Mouse (Mus musculus): ENCODE results near the gene Gca.

Gca gene
- long read RNA-seq, experiment 1, partial matches to known transcripts = 0 of 2 reads
- long read RNA-seq, experiment 1, other reads (novel, unspliced or antisense) = 0 of 2 reads
- long read RNA-seq, experiment 2, partial matches to known transcripts = 0 of 5 reads
- long read RNA-seq, experiment 2, other reads (novel, unspliced or antisense) = 1 of 5 reads

GRCm38 (mm10) chr2:62664135-62664670 is at the start of gene Gca:
TSS of gene Gca (plus strand) at chr2:62664285.
- intact Hi-C loops (cut with DNase I) = no loop called here

- intact Hi-C loops (cut with DNase I) = no loop called here
These were observed 45.1 kb upstream of the Gca start for GRCm38 (mm10) chr2:62618934-62619341.

GRCm38 (mm10) chr2:62619679-62620078 is 44.4 kb upstream of the Gca start:
- intact Hi-C loops (cut with DNase I) = no loop called here

GRCm38 (mm10) chr2:62623024-62623441 is 41.1 kb upstream of the Gca start:
- intact Hi-C loops (cut with DNase I) = no loop called here

- intact Hi-C loops (cut with DNase I) = loop anchor here (5.0 kb wide), 2 partner anchors 75 to 140 kb away; no protein-coding TSS in a partner anchor
These were observed 36.4 kb upstream of the Gca start for GRCm38 (mm10) chr2:62627728-62628127.

GRCm38 (mm10) chr2:62628356-62628755 is 35.7 kb upstream of the Gca start:
- intact Hi-C loops (cut with DNase I) = loop anchor here (5.0 kb wide), 2 partner anchors 76 to 141 kb away; no protein-coding TSS in a partner anchor

GRCm38 (mm10) chr2:62630446-62630845 is 33.6 kb upstream of the Gca start:
- intact Hi-C loops (cut with DNase I) = no loop called here

GRCm38 (mm10) chr2:62639869-62640268 is 24.2 kb upstream of the Gca start:
- intact Hi-C loops (cut with DNase I) = no loop called here

- intact Hi-C loops (cut with DNase I) = no loop called here
These were observed 20.4 kb upstream of the Gca start for GRCm38 (mm10) chr2:62643405-62644305.

GRCm38 (mm10) chr2:62644891-62645290 is 19.2 kb upstream of the Gca start:
- intact Hi-C loops (cut with DNase I) = no loop called here

- intact Hi-C loops (cut with DNase I) = no loop called here
These were observed 18.6 kb upstream of the Gca start for GRCm38 (mm10) chr2:62645475-62645874.

GRCm38 (mm10) chr2:62646014-62646645 is 18.0 kb upstream of the Gca start, which contains the start of gene Ifih1:
TSS of gene Ifih1 (minus strand) at chr2:62646255.
- intact Hi-C loops (cut with DNase I) = no loop called here

- intact Hi-C loops (cut with DNase I) = no loop called here
These were observed 17.3 kb upstream of the Gca start for GRCm38 (mm10) chr2:62646671-62647289.

GRCm38 (mm10) chr2:62651890-62652289 is 12.2 kb upstream of the Gca start:
- intact Hi-C loops (cut with DNase I) = no loop called here

GRCm38 (mm10) chr2:62652466-62652865 is 11.6 kb upstream of the Gca start:
- intact Hi-C loops (cut with DNase I) = no loop called here

- intact Hi-C loops (cut with DNase I) = no loop called here
These were observed 9.4 kb upstream of the Gca start for GRCm38 (mm10) chr2:62654519-62655338.

GRCm38 (mm10) chr2:62656072-62656471 is 8.0 kb upstream of the Gca start:
- intact Hi-C loops (cut with DNase I) = no loop called here

GRCm38 (mm10) chr2:62660565-62660964 is 3.5 kb upstream of the Gca start:
- intact Hi-C loops (cut with DNase I) = no loop called here

GRCm38 (mm10) chr2:62662560-62662959 is 1.5 kb upstream of the Gca start:
- intact Hi-C loops (cut with DNase I) = no loop called here

- intact Hi-C loops (cut with DNase I) = no loop called here
These were observed 754 bp downstream of the Gca start for GRCm38 (mm10) chr2:62664839-62665238.

Data from adrenal gland (tissue).